Mouse (Mus musculus) brain, embryonic 14.5 days (tissue): ENCODE results near the gene Odf3l2.

ENCODE experiments used
- CTCF ChIP-seq: fragments of 200-500 bp; IDR thresholded peaks from 2 replicates; pipeline ENCODE4 v1.5.1; 2012; ENCODE audit warnings: inconsistent platforms, mild to moderate bottlenecking, moderate library complexity, borderline replicate concordance; ENCODE audit not compliant: insufficient read depth, insufficient read length; ENCODE audit errors: extremely low read depth
- POLR2A ChIP-seq: fragments of 200-500 bp; IDR thresholded peaks from 2 replicates; pipeline ENCODE4 v1.6.1; 2012; ENCODE audit warnings: mild to moderate bottlenecking, inconsistent platforms, borderline replicate concordance; ENCODE audit not compliant: poor library complexity, insufficient read depth, insufficient read length, severe bottlenecking; ENCODE audit errors: extremely low read depth

DNA sequence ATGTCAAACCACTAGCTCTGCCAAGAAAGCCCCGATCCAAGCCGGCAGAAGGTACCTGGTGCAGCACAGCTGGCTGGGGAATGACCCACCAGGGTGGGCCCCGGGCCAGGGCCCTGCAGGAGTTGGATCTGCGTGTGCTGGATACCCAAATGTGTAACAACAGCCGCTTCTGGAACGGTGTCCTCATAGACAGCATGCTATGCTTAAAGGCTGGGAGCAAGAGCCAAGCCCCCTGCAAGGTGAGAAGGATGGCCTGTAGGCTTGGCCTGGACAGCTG is 48.8 kb upstream of the Odf3l2 start:
- TF ChIP-seq CTCF (no peak), POLR2A (no peak)
